Mouse (Mus musculus): ENCODE results near the gene Lrp2.

- no peak for TF ChIP-seq MYC (IDR thresholded peaks at IDR 0.05; ENCODE audit: low read depth, low read length)
- no peak for TF ChIP-seq CTCF (IDR thresholded peaks at IDR 0.05 in 2 of 3, conservative IDR thresholded peaks at IDR 0.05 in 1 of 3; ENCODE audit: control insufficient read depth in 1 of 3, insufficient read depth in 1 of 3, low read depth in 2 of 3, low read length in 3 of 3, poor library complexity in 1 of 3, severe bottlenecking in 1 of 3)
- no peak for TF ChIP-seq CHD2 (IDR thresholded peaks at IDR 0.05; ENCODE audit: low read length)
- no peak for TF ChIP-seq JUND (IDR thresholded peaks at IDR 0.05; ENCODE audit: low read depth, low read length)
- TF ChIP-seq POLR2A (IDR thresholded peaks at IDR 0.05; ENCODE audit: control insufficient read depth in 1 of 2, insufficient read depth in 1 of 2, low read depth in 1 of 2, low read length in 2 of 2, poor library complexity in 1 of 2), result no peak
- TF ChIP-seq UBTF (IDR thresholded peaks at IDR 0.05; ENCODE audit: borderline replicate concordance, insufficient read depth, low read depth, low read length), result no peak
- TF ChIP-seq NELFE (IDR thresholded peaks at IDR 0.05; ENCODE audit: low read depth, low read length), result no peak
- TF ChIP-seq MAFK (IDR thresholded peaks at IDR 0.05; ENCODE audit: borderline replicate concordance, low read depth, low read length), result no peak
- TF ChIP-seq ZNF384 (IDR thresholded peaks at IDR 0.05; ENCODE audit: low read depth, low read length), result no peak
- no peak for TF ChIP-seq GATA1 (IDR thresholded peaks at IDR 0.05; ENCODE audit: low read depth, low read length)
- TF ChIP-seq TCF12 (IDR thresholded peaks at IDR 0.05; ENCODE audit: low read depth, low read length), result no peak
- no peak for TF ChIP-seq SMC3 (IDR thresholded peaks at IDR 0.05; ENCODE audit: low read depth, low read length)
- no peak for TF ChIP-seq TBP (IDR thresholded peaks at IDR 0.05; ENCODE audit: low read depth, low read length)
Observed at GRCm38 (mm10) chr2:69511766-69512165, 74.1 kb downstream of the Lrp2 start.

Measured in MEL (cell line).